Mouse (Mus musculus): ENCODE results near the gene Clk4.

The Clk4 gene

DNA sequence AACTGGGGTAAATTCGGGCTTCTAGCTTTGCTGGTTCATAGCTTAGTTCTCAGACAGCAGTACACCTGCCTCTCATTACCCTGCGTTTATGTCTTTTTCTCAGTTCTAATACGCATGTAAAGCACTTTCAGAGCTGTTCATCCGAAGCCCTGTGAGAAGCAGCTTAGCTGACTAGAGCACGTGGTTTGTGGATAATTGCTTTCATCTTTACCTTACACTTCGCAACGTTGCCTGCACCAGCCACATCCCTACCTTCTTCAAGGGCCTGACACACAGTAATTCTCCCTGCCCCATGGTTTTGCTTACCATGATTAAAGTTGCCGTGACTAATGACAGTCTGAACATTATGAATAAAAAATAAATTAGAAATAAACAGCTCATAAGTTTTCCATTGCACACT, 50.3 kb downstream of the Clk4 start:
- no peak for DNase-seq (ENCODE audit: low spot score)

DNA sequence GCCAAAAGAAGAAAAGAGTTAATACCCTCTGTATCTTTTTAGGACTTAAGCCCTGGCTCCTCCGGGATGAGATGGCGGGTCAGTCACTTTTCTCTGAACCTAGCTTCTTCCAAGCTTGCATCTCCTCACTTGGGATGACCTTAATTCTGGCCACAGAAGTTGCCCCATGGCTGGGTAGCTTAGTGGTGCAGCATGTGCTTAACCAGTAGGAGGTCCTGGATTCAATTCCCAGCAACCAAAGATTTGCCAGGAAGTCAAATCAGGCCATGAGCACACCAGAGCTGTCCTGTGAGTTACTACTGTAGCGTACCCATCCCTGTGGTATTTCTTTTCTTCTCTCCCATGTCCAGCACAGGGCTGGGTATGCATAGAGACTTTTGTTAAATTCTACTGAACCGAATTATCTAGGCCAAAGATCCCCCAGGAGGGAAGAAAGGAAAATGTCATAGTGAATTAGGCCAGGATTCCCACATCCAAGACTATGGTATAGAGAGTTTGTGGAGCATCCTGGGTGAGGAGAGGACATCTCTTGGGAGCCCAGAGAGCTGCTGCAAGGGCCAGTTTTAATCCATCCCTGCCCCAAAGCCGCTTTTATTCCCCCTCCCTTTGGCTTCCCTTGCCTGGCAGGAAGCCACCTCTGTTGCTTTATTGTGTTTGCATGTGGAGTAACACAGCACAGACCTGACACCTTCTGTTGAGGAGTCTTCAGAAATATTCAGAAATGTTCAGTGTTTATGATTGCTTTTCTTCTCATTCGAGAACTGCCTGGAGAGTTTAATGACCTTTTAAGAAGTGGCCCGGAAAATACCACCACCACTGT, 54.7 kb downstream of the Clk4 start:
- DNase-seq (ENCODE audit: low spot score) = no peak

DNA sequence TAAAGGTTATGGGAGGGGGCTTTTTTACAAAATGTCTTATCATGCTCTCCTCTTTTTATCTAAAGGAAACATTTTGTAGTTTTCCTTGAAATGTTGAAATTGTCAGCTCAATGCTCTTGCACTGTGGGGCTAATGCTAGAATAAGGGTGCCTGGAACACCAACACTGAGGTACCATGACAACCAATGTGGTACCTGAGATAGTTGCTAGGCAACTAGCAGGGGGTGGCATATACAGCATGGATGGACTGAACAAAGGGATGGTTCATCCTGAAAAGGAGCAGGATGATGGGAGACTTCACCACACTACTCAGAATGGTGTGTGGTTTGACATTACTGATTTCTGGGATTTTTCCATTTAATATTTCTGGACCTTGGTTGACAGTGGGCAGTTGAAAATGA, 59.1 kb downstream of the Clk4 start:
- no peak for DNase-seq (ENCODE audit: low spot score)

- no peak for DNase-seq (ENCODE audit: low spot score)
Observed at GRCm38 (mm10) chr11:51326908-51327307, 65.4 kb downstream of the Clk4 start.

DNA sequence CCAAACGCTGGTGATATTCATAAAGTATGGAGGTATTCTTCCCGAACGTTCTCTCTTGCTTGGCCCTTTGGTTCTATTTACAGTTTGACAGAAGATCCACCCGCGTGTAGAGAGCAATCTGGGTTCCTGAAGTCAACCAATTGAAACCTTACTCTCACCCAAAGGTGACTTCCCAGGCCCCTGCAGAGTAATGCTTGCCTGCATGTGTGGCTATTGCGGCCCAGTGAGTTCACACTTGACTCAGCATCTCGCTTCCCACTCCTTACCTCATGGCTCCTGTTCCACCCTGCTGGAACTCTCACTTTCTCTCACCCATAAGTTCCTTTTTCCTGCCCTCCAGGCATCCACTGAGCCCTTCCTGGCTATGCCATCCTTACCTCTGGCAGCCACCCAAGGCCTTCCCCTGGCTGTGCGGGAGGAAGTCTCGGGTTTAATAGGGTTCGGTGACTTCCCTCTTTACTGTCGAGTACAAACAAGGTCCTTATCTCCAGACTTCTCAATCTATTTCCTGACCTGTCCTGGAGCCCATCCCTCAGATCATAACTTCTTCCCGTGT, 66.9 kb downstream of the Clk4 start:
- DNase-seq (ENCODE audit: low spot score) = no peak

DNA sequence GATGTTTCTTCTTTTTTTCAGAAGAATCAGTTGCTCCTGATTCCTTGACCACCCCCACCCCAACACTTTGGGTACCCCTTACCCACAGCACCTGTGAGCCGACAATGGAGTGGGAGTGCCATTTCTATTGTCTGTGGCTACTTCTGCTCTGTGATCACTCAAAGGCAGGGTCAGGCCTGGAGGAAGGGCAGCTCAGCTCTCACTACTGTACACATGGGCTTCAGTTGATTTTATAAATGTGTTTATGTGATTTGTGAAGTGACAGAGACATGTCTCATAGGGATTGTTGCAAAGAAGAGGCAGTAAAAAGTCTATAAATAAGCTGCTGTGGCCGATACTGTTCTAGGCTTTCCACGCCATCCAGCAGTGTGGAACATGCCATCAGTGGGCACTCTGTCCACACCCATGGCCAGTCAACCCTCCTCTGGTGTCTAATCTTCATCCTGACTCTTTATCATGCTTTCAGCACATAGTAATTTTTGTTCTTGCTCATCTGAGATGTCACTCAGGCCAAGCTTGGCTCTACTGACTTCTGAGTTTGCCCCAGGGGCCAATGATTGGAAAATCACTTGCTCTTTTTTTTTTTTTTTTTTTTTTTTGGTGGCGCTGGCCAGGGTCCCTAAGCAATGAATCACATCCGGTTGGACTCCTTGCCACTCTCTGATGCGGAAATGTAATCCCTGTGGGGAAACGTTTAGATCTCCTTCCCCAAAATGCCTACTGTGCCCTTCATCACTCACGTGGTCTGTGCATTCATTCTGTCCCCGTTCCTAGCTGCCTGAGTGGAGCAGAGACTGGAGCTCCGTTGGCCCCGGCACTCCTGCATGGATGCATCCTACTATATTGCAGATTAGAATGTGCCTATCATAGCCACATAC, 68.5 kb downstream of the Clk4 start:
- DNase-seq (ENCODE audit: low spot score) = no peak
